Mouse (Mus musculus) hematopoietic stem cell, adult 5-6 weeks (primary cell): Measurements from ENCODE around the gene Ankrd12. TPM values are rescaled to one million over a fixed set of nuclear protein-coding genes. Genes with fewer than 3 reads are reported as not detected.

ENCODE experiments used
- ATAC-seq, 2 experiments: fragments of 125-278 bp in 1 of 2; replicated peaks in 1 of 2; 2 replicates each; pipeline ENCODE4 v1.8.0; 2016 to 2017; ENCODE audit warnings: inconsistent platforms in 2 of 2, mild to moderate bottlenecking in 2 of 2, moderate number of reproducible peaks in 2 of 2, low read depth in 1 of 2, moderate TSS enrichment in 1 of 2; ENCODE audit not compliant: low FRiP score in 2 of 2, poor library complexity in 2 of 2, severe bottlenecking in 2 of 2, insufficient read depth in 1 of 2, low TSS enrichment in 1 of 2
- total RNA-seq: library from RNA; stranded (forward); fragments of 172-1452, 232-1000 nt; gene quantifications from 2 replicates; pipeline ENCODE4 v1.2.3, GENCODE M21; 2017

The Ankrd12 gene
- total RNA-seq, 1 experiment from 2014 or later: 53.3 TPM

GRCm38 (mm10) chr17:65950622-65951404 is 126.1 kb downstream of the Ankrd12 start, which contains the start of gene Twsg1:
Gene Twsg1 (minus strand): TSS chr17:65951226.
- peak; percentile 92 to 96 for ATAC-seq

- no peak for ATAC-seq
These were observed 126.7 kb downstream of the Ankrd12 start for GRCm38 (mm10) chr17:65950183-65950582.

- ATAC-seq: no peak
These were observed 129.6 kb downstream of the Ankrd12 start for GRCm38 (mm10) chr17:65947307-65947706.

GRCm38 (mm10) chr17:65945420-65945819 is 131.5 kb downstream of the Ankrd12 start:
- ATAC-seq: no peak

GRCm38 (mm10) chr17:65942394-65942793 is 134.5 kb downstream of the Ankrd12 start:
- ATAC-seq: no peak

GRCm38 (mm10) chr17:65941275-65941674 is 135.6 kb downstream of the Ankrd12 start:
- ATAC-seq: no peak

- no peak for ATAC-seq
These were observed 136.7 kb downstream of the Ankrd12 start for GRCm38 (mm10) chr17:65940221-65940620.

- ATAC-seq: no peak
These were observed 137.3 kb downstream of the Ankrd12 start for GRCm38 (mm10) chr17:65939461-65940192.

GRCm38 (mm10) chr17:65937671-65938070 is 139.2 kb downstream of the Ankrd12 start:
- ATAC-seq: no peak

GRCm38 (mm10) chr17:65933741-65934140 is 143.1 kb downstream of the Ankrd12 start:
- ATAC-seq: no peak

- ATAC-seq: no peak
These were observed 145.4 kb downstream of the Ankrd12 start for GRCm38 (mm10) chr17:65931525-65931924.

GRCm38 (mm10) chr17:65930960-65931359 is 145.9 kb downstream of the Ankrd12 start:
- peak in 1 of 2 experiments; percentile 62; a peak in 1 of 4 replicates for ATAC-seq

- ATAC-seq: no peak
These were observed 146.6 kb downstream of the Ankrd12 start for GRCm38 (mm10) chr17:65930158-65930826.

- no peak for ATAC-seq
These were observed 147.4 kb downstream of the Ankrd12 start for GRCm38 (mm10) chr17:65929319-65929978.

- ATAC-seq: no peak
These were observed 149.8 kb downstream of the Ankrd12 start for GRCm38 (mm10) chr17:65927077-65927476.

- ATAC-seq: no peak
These were observed 152.7 kb downstream of the Ankrd12 start for GRCm38 (mm10) chr17:65924218-65924617.

GRCm38 (mm10) chr17:65921975-65922374 is 154.9 kb downstream of the Ankrd12 start:
- ATAC-seq: no peak
